Mouse (Mus musculus): ENCODE results near the gene Kir3dl1. TPM values are rescaled to one million over a fixed set of nuclear protein-coding genes. Genes with fewer than 3 reads are reported as not detected.
"Not testable (repeated sequence)": the region's sequence is repeated elsewhere in the genome, so short reads cannot be mapped to it uniquely, and the experiment has no call there.

Gene Kir3dl1
- not detected in 2 replicates for total RNA-seq (2017)

- not testable (repeated sequence) for ATAC-seq (replicated peaks in 1 of 2; ENCODE audit: insufficient read depth in 1 of 2, low FRiP score in 2 of 2, low TSS enrichment in 1 of 2, low read depth in 1 of 2, poor library complexity in 2 of 2, severe bottlenecking in 2 of 2)
Measured at GRCm38 (mm10) chrX:136517699-136518098, at the start of gene Kir3dl1. Kir3dl1 (plus strand) TSS chrX:136517999.

GRCm38 (mm10) chrX:136543956-136544355 is 26.2 kb downstream of the Kir3dl1 start, which contains the start of gene Kir3dl2:
Kir3dl2 (minus strand) TSS chrX:136544056.
- not testable (repeated sequence) for ATAC-seq (replicated peaks in 1 of 2; ENCODE audit: insufficient read depth in 1 of 2, low FRiP score in 2 of 2, low TSS enrichment in 1 of 2, low read depth in 1 of 2, poor library complexity in 2 of 2, severe bottlenecking in 2 of 2)

DNA sequence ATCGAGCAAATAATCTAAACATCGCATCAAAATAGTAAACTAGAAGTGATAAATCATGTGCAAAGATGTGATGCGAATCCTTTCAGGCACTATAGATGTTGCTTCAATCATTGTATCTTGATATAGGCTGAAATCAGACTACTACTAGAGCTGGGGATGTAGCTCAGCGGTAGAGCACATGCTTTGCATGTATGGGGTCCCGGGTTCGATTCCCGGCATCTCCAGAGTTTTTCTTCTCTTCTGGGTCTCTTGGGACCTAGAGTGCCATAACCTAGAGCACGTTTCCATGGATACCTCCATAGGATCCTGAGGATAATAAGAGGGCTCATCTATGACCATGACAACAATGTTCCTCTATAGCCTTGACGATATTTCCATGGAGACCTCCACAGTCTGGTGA is 51.3 kb downstream of the Kir3dl1 start:
- not testable (repeated sequence) for ATAC-seq (replicated peaks in 1 of 2; ENCODE audit: insufficient read depth in 1 of 2, low FRiP score in 2 of 2, low TSS enrichment in 1 of 2, low read depth in 1 of 2, poor library complexity in 2 of 2, severe bottlenecking in 2 of 2)

Other genes starting within 250 kb of the Kir3dl1 start
- gene Bex3, start 247.7 kb upstream of the Kir3dl1 start, total RNA-seq (2017) = 162 and 194 TPM in 2 replicates
- not detected in 2 replicates for gene Kir3dl2, start 26.1 kb downstream of the Kir3dl1 start, total RNA-seq (2017)
- gene Tceal3, start 72.8 kb downstream of the Kir3dl1 start, total RNA-seq (2017) = 2.1 and 8.0 TPM in 2 replicates
- 4.5 and 5.4 TPM in 2 replicates for gene Tceal1, start 190.0 kb downstream of the Kir3dl1 start, total RNA-seq (2017)
- gene Morf4l2, start 225.7 kb downstream of the Kir3dl1 start, total RNA-seq (2017) = 464 and 594 TPM in 2 replicates

Measured in hematopoietic stem cell, adult 5-6 weeks (primary cell).